Mouse (Mus musculus): ENCODE results near the gene Zfp653. TPM values are rescaled to one million over a fixed set of nuclear protein-coding genes. Genes with fewer than 3 reads are reported as not detected.

Gene Zfp653
- total RNA-seq (2014; rRNA removed) (2.9 and 3.6 TPM in 2 replicates), polyA plus RNA-seq (2012; rRNA removed) (6.9 and 13.0 TPM in 2 replicates)

GRCm38 (mm10) chr9:22070791-22071573 lies at the start of gene Zfp653, which contains the start of gene Gm49318:
Gene Zfp653, minus strand, starts transcription at chr9:22071376.
Gene Gm49318, minus strand, starts transcription at chr9:22071259.
- Histone ChIP-seq H3K79me2 (ENCODE audit: control insufficient read depth, insufficient read depth, low read length) (no peaks in the 10 kb centered on the region), H3K4me3 (ENCODE audit: insufficient read depth, low read depth, low read length) (peak within 1 kb of the TSS; percentile 69), H3K27ac (replicated peaks; ENCODE audit: insufficient read depth, low read depth, low read length) (peak within 1 kb of the TSS; percentile 72), H3K27me3 (ENCODE audit: control insufficient read depth, insufficient read depth, low read length) (no peaks in the 10 kb centered on the region), H3K4me1 (ENCODE audit: control insufficient read depth, insufficient read depth, low read length) (peaks cover 5% of the 10 kb centered on the region), H3K36me3 (ENCODE audit: control insufficient read depth, insufficient read depth, low read length) (no peaks in the 10 kb centered on the region), H3K9ac (ENCODE audit: low read depth, low read length) (peak within 1 kb of the TSS; percentile 85)
- peak; percentile 50; the same call in 1 of the 2 replicates for TF ChIP-seq POLR2A (IDR thresholded peaks at IDR 0.05; ENCODE audit: extremely low read depth, insufficient read depth, low read length)
- no peak for TF ChIP-seq CTCF (IDR thresholded peaks at IDR 0.05; ENCODE audit: low read depth, low read length)
- WGBS = under 1% methylated on average over 78 of the region's 87 CpGs
- peak; percentile 93 for DNase-seq (ENCODE audit: extremely low read depth, low read depth, low spot score)

- Histone ChIP-seq H3K4me1 (ENCODE audit: control insufficient read depth, insufficient read depth, low read length) (peaks cover 7% of the 10 kb centered on the region; the same call in 1 of the 2 replicates), H3K4me3 (ENCODE audit: insufficient read depth, low read depth, low read length) (no peak overlapping the region), H3K36me3 (ENCODE audit: control insufficient read depth, insufficient read depth, low read length) (no peaks in the 10 kb centered on the region), H3K27ac (replicated peaks; ENCODE audit: insufficient read depth, low read depth, low read length) (peak overlapping the region; percentile 0), H3K79me2 (ENCODE audit: control insufficient read depth, insufficient read depth, low read length) (peaks cover 3% of the 10 kb centered on the region; the same call in 1 of the 2 replicates), H3K27me3 (ENCODE audit: control insufficient read depth, insufficient read depth, low read length) (no peaks in the 10 kb centered on the region), H3K9ac (ENCODE audit: low read depth, low read length) (no peak overlapping the region)
- 48% methylated on average over 4 of the region's 4 CpGs for WGBS
- TF ChIP-seq CTCF (IDR thresholded peaks at IDR 0.05; ENCODE audit: low read depth, low read length) = no peak
- TF ChIP-seq POLR2A (IDR thresholded peaks at IDR 0.05; ENCODE audit: extremely low read depth, insufficient read depth, low read length) = no peak
- DNase-seq (ENCODE audit: extremely low read depth, low read depth, low spot score) = peak; percentile 74
Measured at GRCm38 (mm10) chr9:22119543-22119942, 48.4 kb upstream of the Zfp653 start.

- no peak overlapping the region for H3K27ac ChIP-seq (replicated peaks; ENCODE audit: insufficient read depth, low read depth, low read length)
- H3K27me3 ChIP-seq (ENCODE audit: control insufficient read depth, insufficient read depth, low read length) = no peaks in the 10 kb centered on the region
- WGBS = 35% methylated on average over 10 of the region's 10 CpGs
- peak; percentile 87 for DNase-seq (ENCODE audit: extremely low read depth, low read depth, low spot score)
- H3K4me1 ChIP-seq (ENCODE audit: control insufficient read depth, insufficient read depth, low read length) = peaks cover 7% of the 10 kb centered on the region; the same call in 1 of the 2 replicates
- H3K36me3 ChIP-seq (ENCODE audit: control insufficient read depth, insufficient read depth, low read length) = peaks cover 5% of the 10 kb centered on the region
- peaks cover 3% of the 10 kb centered on the region; the same call in 1 of the 2 replicates for H3K79me2 ChIP-seq (ENCODE audit: control insufficient read depth, insufficient read depth, low read length)
- peak; percentile 34 for TF ChIP-seq CTCF (IDR thresholded peaks at IDR 0.05; ENCODE audit: low read depth, low read length)
- TF ChIP-seq POLR2A (IDR thresholded peaks at IDR 0.05; ENCODE audit: extremely low read depth, insufficient read depth, low read length) = no peak
- H3K9ac ChIP-seq (ENCODE audit: low read depth, low read length) = no peak overlapping the region
- peak overlapping the region; percentile 53; the same call in 1 of the 2 replicates for H3K4me3 ChIP-seq (ENCODE audit: insufficient read depth, low read depth, low read length)
Measured at GRCm38 (mm10) chr9:22117754-22118456, 46.7 kb upstream of the Zfp653 start.

- Histone ChIP-seq H3K79me2 (ENCODE audit: control insufficient read depth, insufficient read depth, low read length) (peaks cover 3% of the 10 kb centered on the region; the same call in 1 of the 2 replicates), H3K27me3 (ENCODE audit: control insufficient read depth, insufficient read depth, low read length) (no peaks in the 10 kb centered on the region), H3K4me1 (ENCODE audit: control insufficient read depth, insufficient read depth, low read length) (peaks cover 7% of the 10 kb centered on the region; the same call in 1 of the 2 replicates), H3K36me3 (ENCODE audit: control insufficient read depth, insufficient read depth, low read length) (peaks cover 11% of the 10 kb centered on the region), H3K9ac (ENCODE audit: low read depth, low read length) (peak within 1 kb of the TSS; percentile 88), H3K4me3 (ENCODE audit: insufficient read depth, low read depth, low read length) (peak within 1 kb of the TSS; percentile 83), H3K27ac (replicated peaks; ENCODE audit: insufficient read depth, low read depth, low read length) (peak within 1 kb of the TSS; percentile 72)
- peak; percentile 92 for DNase-seq (ENCODE audit: extremely low read depth, low read depth, low spot score)
- WGBS = under 1% methylated on average over 52 of the region's 52 CpGs
- TF ChIP-seq CTCF (IDR thresholded peaks at IDR 0.05; ENCODE audit: low read depth, low read length) = no peak
- 0 out of 2 replicates have a peak, but pooled peaks have one; percentile 46 for TF ChIP-seq POLR2A (IDR thresholded peaks at IDR 0.05; ENCODE audit: extremely low read depth, insufficient read depth, low read length)
Measured at GRCm38 (mm10) chr9:22116740-22117426, 45.7 kb upstream of the Zfp653 start, which contains the start of gene Elof1. Gene Elof1, minus strand, starts transcription at chr9:22117172.

- 19% methylated on average over 15 of the region's 15 CpGs for WGBS
- no peak overlapping the region for H3K27ac ChIP-seq (replicated peaks; ENCODE audit: insufficient read depth, low read depth, low read length)
- DNase-seq (ENCODE audit: extremely low read depth, low read depth, low spot score) = no peak
- peak overlapping the region; percentile 83; the same call in 1 of the 2 replicates for H3K4me3 ChIP-seq (ENCODE audit: insufficient read depth, low read depth, low read length)
- H3K36me3 ChIP-seq (ENCODE audit: control insufficient read depth, insufficient read depth, low read length) = peaks cover 14% of the 10 kb centered on the region
- peaks cover 7% of the 10 kb centered on the region; the same call in 1 of the 2 replicates for H3K4me1 ChIP-seq (ENCODE audit: control insufficient read depth, insufficient read depth, low read length)
- H3K27me3 ChIP-seq (ENCODE audit: control insufficient read depth, insufficient read depth, low read length) = no peaks in the 10 kb centered on the region
- H3K79me2 ChIP-seq (ENCODE audit: control insufficient read depth, insufficient read depth, low read length) = peaks cover 3% of the 10 kb centered on the region; the same call in 1 of the 2 replicates
- TF ChIP-seq CTCF (IDR thresholded peaks at IDR 0.05; ENCODE audit: low read depth, low read length) (no peak), POLR2A (IDR thresholded peaks at IDR 0.05; ENCODE audit: extremely low read depth, insufficient read depth, low read length) (no peak)
- H3K9ac ChIP-seq (ENCODE audit: low read depth, low read length) = peak overlapping the region; percentile 88
Measured at GRCm38 (mm10) chr9:22116086-22116485, 44.9 kb upstream of the Zfp653 start.
